Mouse (Mus musculus): ENCODE results near the gene Tbccd1. TPM values are rescaled to one million over a fixed set of nuclear protein-coding genes. Genes with fewer than 3 reads are reported as not detected.
"Not testable (repeated sequence)": the region's sequence is repeated elsewhere in the genome, so short reads cannot be mapped to it uniquely, and the experiment has no call there.

The Tbccd1 gene
- polyA plus RNA-seq, 1 experiment = 18.8 TPM

- peak; percentile 79 for DNase-seq (ENCODE audit: low read depth)
- no peak for TF ChIP-seq POLR2A (IDR thresholded peaks at IDR 0.05; ENCODE audit: borderline replicate concordance, extremely low read depth, insufficient read depth, insufficient read length, poor library complexity, severe bottlenecking)
- TF ChIP-seq CTCF (IDR thresholded peaks at IDR 0.05; ENCODE audit: borderline replicate concordance, extremely low read depth, insufficient read depth, insufficient read length) = peak; percentile 74
Measured at GRCm38 (mm10) chr16:22807468-22808070, 49.9 kb downstream of the Tbccd1 start.

- TF ChIP-seq POLR2A (IDR thresholded peaks at IDR 0.05; ENCODE audit: borderline replicate concordance, extremely low read depth, insufficient read depth, insufficient read length, poor library complexity, severe bottlenecking) (no peak), CTCF (IDR thresholded peaks at IDR 0.05; ENCODE audit: borderline replicate concordance, extremely low read depth, insufficient read depth, insufficient read length) (no peak)
- DNase-seq (ENCODE audit: low read depth) = peak; percentile 77
Measured at GRCm38 (mm10) chr16:22802786-22803185, 54.7 kb downstream of the Tbccd1 start.

- DNase-seq (ENCODE audit: low read depth) = no peak
- TF ChIP-seq POLR2A (IDR thresholded peaks at IDR 0.05; ENCODE audit: borderline replicate concordance, extremely low read depth, insufficient read depth, insufficient read length, poor library complexity, severe bottlenecking) (no peak), CTCF (IDR thresholded peaks at IDR 0.05; ENCODE audit: borderline replicate concordance, extremely low read depth, insufficient read depth, insufficient read length) (no peak)
Measured at GRCm38 (mm10) chr16:22800849-22801109, 56.7 kb downstream of the Tbccd1 start.

GRCm38 (mm10) chr16:22800026-22800848 is 57.2 kb downstream of the Tbccd1 start:
- peak; percentile 90 for DNase-seq (ENCODE audit: low read depth)
- TF ChIP-seq POLR2A (IDR thresholded peaks at IDR 0.05; ENCODE audit: borderline replicate concordance, extremely low read depth, insufficient read depth, insufficient read length, poor library complexity, severe bottlenecking) (no peak), CTCF (IDR thresholded peaks at IDR 0.05; ENCODE audit: borderline replicate concordance, extremely low read depth, insufficient read depth, insufficient read length) (no peak)

- TF ChIP-seq POLR2A (IDR thresholded peaks at IDR 0.05; ENCODE audit: borderline replicate concordance, extremely low read depth, insufficient read depth, insufficient read length, poor library complexity, severe bottlenecking) (no peak), CTCF (IDR thresholded peaks at IDR 0.05; ENCODE audit: borderline replicate concordance, extremely low read depth, insufficient read depth, insufficient read length) (no peak)
- DNase-seq (ENCODE audit: low read depth) = no peak
Measured at GRCm38 (mm10) chr16:22798520-22798919, 58.9 kb downstream of the Tbccd1 start.

- DNase-seq (ENCODE audit: low read depth) = peak; percentile 42
- TF ChIP-seq CTCF (IDR thresholded peaks at IDR 0.05; ENCODE audit: borderline replicate concordance, extremely low read depth, insufficient read depth, insufficient read length) (no peak), POLR2A (IDR thresholded peaks at IDR 0.05; ENCODE audit: borderline replicate concordance, extremely low read depth, insufficient read depth, insufficient read length, poor library complexity, severe bottlenecking) (no peak)
Measured at GRCm38 (mm10) chr16:22797521-22797920, 59.9 kb downstream of the Tbccd1 start.

- TF ChIP-seq POLR2A (IDR thresholded peaks at IDR 0.05; ENCODE audit: borderline replicate concordance, extremely low read depth, insufficient read depth, insufficient read length, poor library complexity, severe bottlenecking) (no peak), CTCF (IDR thresholded peaks at IDR 0.05; ENCODE audit: borderline replicate concordance, extremely low read depth, insufficient read depth, insufficient read length) (peak; percentile 18; the same call in 1 of the 2 replicates)
- DNase-seq (ENCODE audit: low read depth) = no peak
Measured at GRCm38 (mm10) chr16:22795497-22795896, 62.0 kb downstream of the Tbccd1 start.

GRCm38 (mm10) chr16:22791235-22791634 is 66.2 kb downstream of the Tbccd1 start:
- TF ChIP-seq POLR2A (IDR thresholded peaks at IDR 0.05; ENCODE audit: borderline replicate concordance, extremely low read depth, insufficient read depth, insufficient read length, poor library complexity, severe bottlenecking) = no peak
- TF ChIP-seq CTCF (IDR thresholded peaks at IDR 0.05; ENCODE audit: borderline replicate concordance, extremely low read depth, insufficient read depth, insufficient read length) = no peak
- no peak for DNase-seq (ENCODE audit: low read depth)

- TF ChIP-seq POLR2A (IDR thresholded peaks at IDR 0.05; ENCODE audit: borderline replicate concordance, extremely low read depth, insufficient read depth, insufficient read length, poor library complexity, severe bottlenecking) (no peak), CTCF (IDR thresholded peaks at IDR 0.05; ENCODE audit: borderline replicate concordance, extremely low read depth, insufficient read depth, insufficient read length) (no peak)
Measured at GRCm38 (mm10) chr16:22789908-22790367, 67.5 kb downstream of the Tbccd1 start.

GRCm38 (mm10) chr16:22782686-22783085 is 74.8 kb downstream of the Tbccd1 start:
- no peak for TF ChIP-seq POLR2A (IDR thresholded peaks at IDR 0.05; ENCODE audit: borderline replicate concordance, extremely low read depth, insufficient read depth, insufficient read length, poor library complexity, severe bottlenecking)
- TF ChIP-seq CTCF (IDR thresholded peaks at IDR 0.05; ENCODE audit: borderline replicate concordance, extremely low read depth, insufficient read depth, insufficient read length) = no peak
- DNase-seq (ENCODE audit: low read depth) = no peak

More at GRCm38 (mm10) chr16:22789908-22790367, 67.5 kb downstream of the Tbccd1 start:
- DNase-seq (ENCODE audit: low read depth) = peak; percentile 67

- peak; percentile 39 for DNase-seq (ENCODE audit: low read depth)
Measured at GRCm38 (mm10) chr16:22779228-22779835, 78.1 kb downstream of the Tbccd1 start.

GRCm38 (mm10) chr16:22778296-22778695 is 79.2 kb downstream of the Tbccd1 start:
- not testable (repeated sequence) for DNase-seq (ENCODE audit: low read depth)

More at GRCm38 (mm10) chr16:22779228-22779835, 78.1 kb downstream of the Tbccd1 start:
- TF ChIP-seq POLR2A (IDR thresholded peaks at IDR 0.05; ENCODE audit: borderline replicate concordance, extremely low read depth, insufficient read depth, insufficient read length, poor library complexity, severe bottlenecking) (no peak), CTCF (IDR thresholded peaks at IDR 0.05; ENCODE audit: borderline replicate concordance, extremely low read depth, insufficient read depth, insufficient read length) (no peak)

Measured in brain, embryonic 14.5 days (tissue).